Mouse (Mus musculus) limb, embryonic 15.5 days (tissue): ENCODE measurements at regions not wholly inside any gene's neighbourhood (a gene's known extent, or its start where the extent isn't known, plus 50 kb on each side); places are given as distances from the start of the nearest gene placed in this dataset.
"Not testable (repeated sequence)": the region's sequence is repeated elsewhere in the genome, so short reads cannot be mapped to it uniquely, and the experiment has no call there.

Source experiments
- ATAC-seq: fragments of 200-750 bp; cut with Nextera tagmentation; 2 replicates; pipeline ENCODE4 v1.8.0; 2017; ENCODE audit warnings: low read depth, moderate TSS enrichment; ENCODE audit not compliant: insufficient number of reproducible peaks, low FRiP score, low TSS enrichment
- H3K27ac ChIP-seq: fragments of 300-500 bp; sonication (generic); 2 replicates; pipeline ENCODE4 v1.5.1; 2015; ENCODE audit warnings: moderate library complexity, mild to moderate bottlenecking, inconsistent platforms
- H3K27me3 ChIP-seq: fragments of 300-500 bp; sonication (generic); 2 replicates; pipeline ENCODE4 v1.6.1; 2015; ENCODE audit warnings: inconsistent platforms
- H3K36me3 ChIP-seq: fragments of 300-500 bp; sonication (generic); 2 replicates; pipeline ENCODE4 v1.6.1; 2015; ENCODE audit warnings: inconsistent platforms
- H3K4me1 ChIP-seq: fragments of 300-500 bp; sonication (generic); 2 replicates; pipeline ENCODE4 v1.6.1; 2015; ENCODE audit warnings: inconsistent platforms
- H3K4me2 ChIP-seq: fragments of 300-500 bp; sonication (generic); 2 replicates; pipeline ENCODE4 v1.6.1; 2015; ENCODE audit warnings: mild to moderate bottlenecking, inconsistent platforms
- H3K4me3 ChIP-seq: fragments of 300-500 bp; sonication (generic); 2 replicates; pipeline ENCODE4 v1.5.1; 2015; ENCODE audit warnings: mild to moderate bottlenecking, inconsistent platforms
- H3K9ac ChIP-seq: fragments of 300-500 bp; sonication (generic); 2 replicates; pipeline ENCODE4 v1.6.1; 2015; ENCODE audit warnings: inconsistent platforms
- H3K9me3 ChIP-seq: fragments of 300-500 bp; sonication (generic); 2 replicates; pipeline ENCODE4 v1.6.1; 2016; ENCODE audit warnings: inconsistent platforms
- WGBS: fragments of 180-500 bp; shearing (Covaris S2); methylation state at CpG from one replicate; pipeline ENCODE4 v1.1.7; 2015; 5-methylcytosine and 5-hydroxymethylcytosine counted together

DNA sequence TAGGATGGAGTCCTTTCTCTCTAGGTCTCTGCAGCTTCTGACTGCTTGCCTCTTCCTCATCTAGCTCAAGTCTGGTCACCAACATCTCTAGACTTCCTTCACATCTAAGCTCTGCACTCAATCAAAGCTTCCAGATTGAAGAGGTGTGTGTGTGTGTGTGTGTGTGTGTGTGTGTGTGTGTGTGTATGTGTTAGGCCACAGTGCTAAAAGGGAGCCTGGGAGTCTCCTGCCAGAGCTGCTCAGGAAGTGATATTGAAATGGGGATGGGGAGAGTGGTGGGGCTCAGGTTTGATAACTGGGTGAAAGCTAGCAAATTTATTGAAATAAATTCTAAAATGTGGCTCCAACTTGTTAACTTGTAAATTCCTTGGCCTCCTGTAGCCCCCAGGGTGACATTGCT is 73.3 kb downstream of the Gm31371 start:
- not testable (repeated sequence) for H3K27ac ChIP-seq, H3K36me3 ChIP-seq, H3K9me3 ChIP-seq, H3K27me3 ChIP-seq, ATAC-seq, H3K4me1 ChIP-seq, H3K9ac ChIP-seq, H3K4me3 ChIP-seq, H3K4me2 ChIP-seq

GRCm38 (mm10) chr8:19979536-19980345 is 76.5 kb downstream of the Gm31371 start:
- peak overlapping the region; percentile 55 for H3K4me3 ChIP-seq
- H3K9ac ChIP-seq: peak overlapping the region; percentile 55
- no peaks in the 10 kb centered on the region for H3K27me3 ChIP-seq
- ATAC-seq: peak; percentile 84; the same call in 1 of the 2 replicates
- H3K36me3 ChIP-seq: 0 out of 2 replicates have a peak, but pooled peaks cover 8% of the 10 kb centered on the region
- peak overlapping the region; percentile 80 for H3K4me2 ChIP-seq
- WGBS: 10% methylated on average over 41 of the region's 42 CpGs
- H3K9me3 ChIP-seq: no peaks in the 10 kb centered on the region
- no peak overlapping the region for H3K27ac ChIP-seq
- no peaks in the 10 kb centered on the region for H3K4me1 ChIP-seq

DNA sequence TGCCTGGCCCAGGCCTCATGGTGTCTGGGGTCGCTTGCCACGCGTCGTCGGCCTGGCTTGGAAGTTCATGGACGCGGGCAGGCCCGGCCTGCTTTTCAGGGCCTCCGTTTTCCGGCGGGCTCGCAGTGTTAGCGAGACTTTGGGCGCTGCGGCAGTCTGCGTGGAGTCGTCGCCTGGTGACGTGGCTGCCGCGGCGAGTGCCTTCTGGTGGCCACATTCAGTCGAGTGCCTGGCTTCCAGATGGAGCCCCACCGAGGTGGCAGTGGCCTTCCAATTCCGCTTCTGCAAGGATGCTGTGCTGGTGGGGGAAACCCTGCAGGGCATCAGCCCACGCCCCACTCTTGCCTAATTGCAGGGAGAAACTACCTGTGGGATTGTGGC is 77.1 kb downstream of the Gm31371 start:
- not testable (repeated sequence) for H3K27ac ChIP-seq, H3K4me1 ChIP-seq, H3K27me3 ChIP-seq, H3K36me3 ChIP-seq, ATAC-seq, H3K9me3 ChIP-seq
- Histone ChIP-seq H3K4me3 (peak overlapping the region; percentile 55), H3K9ac (peak overlapping the region; percentile 55), H3K4me2 (peak overlapping the region; percentile 80)
- WGBS: 20% methylated on average over 26 of the region's 26 CpGs

DNA sequence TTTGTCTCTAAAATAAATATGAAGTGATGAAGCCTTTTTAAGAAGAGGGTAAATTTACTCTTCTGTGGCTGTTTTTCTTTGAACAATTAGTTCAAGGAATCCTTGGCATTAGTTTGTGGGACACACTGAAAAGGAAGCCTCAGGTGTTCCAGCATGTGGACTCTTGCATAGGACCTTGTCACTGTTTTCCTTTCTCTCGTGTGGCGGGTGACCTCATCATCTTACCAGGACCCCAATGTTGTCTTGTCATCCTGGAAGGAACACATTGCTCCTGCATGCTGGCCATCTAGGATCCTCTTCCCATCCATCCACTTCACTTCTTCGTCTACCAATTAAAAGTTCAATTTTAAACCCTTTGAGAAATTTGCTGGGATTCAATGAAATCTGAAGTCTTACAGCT is 104.9 kb downstream of the Gm31371 start:
- ATAC-seq, H3K4me2 ChIP-seq, H3K4me3 ChIP-seq, H3K9me3 ChIP-seq, H3K27ac ChIP-seq, H3K9ac ChIP-seq, H3K27me3 ChIP-seq, H3K36me3 ChIP-seq, H3K4me1 ChIP-seq: not testable (repeated sequence)
- 84% methylated on average over 3 of the region's 3 CpGs for WGBS

GRCm38 (mm10) chr8:20010947-20011346 is 107.8 kb downstream of the Gm31371 start:
- H3K9ac ChIP-seq, ATAC-seq, H3K4me2 ChIP-seq, H3K27ac ChIP-seq, H3K9me3 ChIP-seq, H3K27me3 ChIP-seq, H3K4me3 ChIP-seq, H3K4me1 ChIP-seq: not testable (repeated sequence)
- H3K36me3 ChIP-seq: peaks cover 19% of the 10 kb centered on the region
- 65% methylated on average over 8 of the region's 8 CpGs for WGBS

GRCm38 (mm10) chr8:20013278-20013677 is 110.1 kb downstream of the Gm31371 start:
- 79% methylated on average over 7 of the region's 7 CpGs for WGBS
- not testable (repeated sequence) for ATAC-seq, H3K4me2 ChIP-seq, H3K9ac ChIP-seq, H3K4me3 ChIP-seq, H3K27ac ChIP-seq, H3K9me3 ChIP-seq, H3K27me3 ChIP-seq, H3K4me1 ChIP-seq
- H3K36me3 ChIP-seq: peaks cover 19% of the 10 kb centered on the region

DNA sequence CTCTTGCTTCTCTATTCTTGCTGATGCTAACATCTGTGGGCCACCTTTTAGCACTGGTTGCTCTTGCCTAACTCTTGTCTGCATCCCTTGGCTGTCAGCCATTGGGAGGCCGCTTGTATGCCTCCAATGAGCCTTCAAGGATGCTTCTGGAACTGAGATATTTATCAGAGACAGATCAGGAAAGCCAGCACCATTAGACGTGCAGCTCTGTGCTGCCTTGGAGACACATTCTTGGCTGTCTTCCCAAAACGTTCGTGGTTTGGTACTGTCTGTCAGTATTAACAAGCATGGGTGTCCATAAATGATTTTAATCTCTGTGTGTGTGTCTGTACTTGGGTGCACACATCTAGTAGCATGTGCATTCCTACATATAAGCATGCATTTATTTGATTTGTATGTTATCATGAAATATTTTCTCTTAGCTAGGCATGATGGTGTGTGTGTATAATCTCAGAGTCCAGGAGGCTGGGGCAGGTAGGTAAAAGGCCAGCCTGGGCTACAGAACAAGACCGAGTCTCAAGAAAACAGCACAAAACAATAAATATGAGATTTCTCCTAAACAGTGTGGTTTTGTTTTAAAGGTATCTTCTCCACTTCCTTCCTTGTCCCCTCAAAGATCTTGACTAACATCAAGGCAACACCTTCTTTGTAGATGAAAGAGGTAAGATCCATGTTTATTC is 111.4 kb downstream of the Gm31371 start:
- H3K9me3 ChIP-seq, H3K9ac ChIP-seq, H3K27ac ChIP-seq, H3K27me3 ChIP-seq, ATAC-seq, H3K4me2 ChIP-seq, H3K4me3 ChIP-seq, H3K4me1 ChIP-seq: not testable (repeated sequence)
- peaks cover 19% of the 10 kb centered on the region for H3K36me3 ChIP-seq
- 71% methylated on average over 5 of the region's 5 CpGs for WGBS

- ATAC-seq: not testable (repeated sequence)
- peaks cover 19% of the 10 kb centered on the region for H3K36me3 ChIP-seq
- WGBS: 92% methylated on average over 6 of the region's 6 CpGs
Observed at GRCm38 (mm10) chr8:20015411-20016081, 112.4 kb downstream of the Gm31371 start.

DNA sequence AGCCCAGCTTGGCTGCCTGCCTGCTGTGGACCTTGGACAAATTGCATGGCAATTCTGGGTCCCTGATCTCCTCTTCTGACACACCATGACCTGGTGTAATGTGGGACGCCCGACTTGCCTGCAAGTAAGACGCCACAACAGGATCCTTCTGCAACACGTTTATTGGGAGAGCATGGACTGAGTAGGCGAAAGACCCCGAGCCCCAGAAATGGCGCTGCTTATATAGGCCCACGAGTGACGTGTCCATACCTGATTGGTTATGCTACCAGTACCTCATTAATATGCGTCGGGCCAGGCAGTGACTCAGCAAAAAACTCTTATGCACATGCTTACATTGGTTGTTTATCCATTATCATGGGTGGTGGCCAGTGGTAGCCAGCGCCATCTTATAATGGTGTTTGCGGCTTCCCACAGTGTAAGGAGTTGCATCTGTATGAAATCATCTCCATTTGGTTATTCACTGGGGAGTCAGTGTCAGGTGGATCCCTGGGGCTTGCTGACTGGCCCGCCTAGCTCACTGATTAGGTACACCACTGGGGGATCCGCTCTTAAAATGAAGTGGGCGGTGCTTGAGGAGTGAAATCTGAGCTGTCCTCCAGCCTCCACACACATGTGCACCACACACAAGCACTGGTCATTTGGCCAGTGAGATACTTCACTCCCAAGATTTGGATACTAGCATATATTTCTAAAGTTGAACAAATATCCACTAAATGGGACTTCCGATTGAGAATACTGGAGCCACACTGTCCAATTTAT is 113.1 kb downstream of the Gm31371 start:
- H3K4me3 ChIP-seq, H3K9ac ChIP-seq, H3K9me3 ChIP-seq, H3K4me1 ChIP-seq, H3K4me2 ChIP-seq, ATAC-seq, H3K27ac ChIP-seq, H3K27me3 ChIP-seq: not testable (repeated sequence)
- peaks cover 19% of the 10 kb centered on the region for H3K36me3 ChIP-seq
- WGBS: 87% methylated on average over 17 of the region's 17 CpGs

More at GRCm38 (mm10) chr8:20015411-20016081, 112.4 kb downstream of the Gm31371 start:
- H3K27me3 ChIP-seq, H3K4me1 ChIP-seq, H3K4me2 ChIP-seq, H3K27ac ChIP-seq, H3K4me3 ChIP-seq, H3K9ac ChIP-seq, H3K9me3 ChIP-seq: not testable (repeated sequence)

GRCm38 (mm10) chr8:20025521-20025920 is 122.3 kb downstream of the Gm31371 start:
- not testable (repeated sequence) for H3K27me3 ChIP-seq, H3K4me3 ChIP-seq, H3K4me1 ChIP-seq, H3K4me2 ChIP-seq, ATAC-seq, H3K27ac ChIP-seq, H3K9me3 ChIP-seq, H3K36me3 ChIP-seq, H3K9ac ChIP-seq
- 80% methylated on average over 1 of the region's 2 CpGs for WGBS

- 64% methylated on average over 2 of the region's 2 CpGs for whole genome bisulfite sequencing
- not testable (repeated sequence) for H3K27me3 ChIP-seq, H3K36me3 ChIP-seq, H3K4me2 ChIP-seq, H3K4me3 ChIP-seq, H3K27ac ChIP-seq, H3K4me1 ChIP-seq, H3K9me3 ChIP-seq, H3K9ac ChIP-seq, ATAC-seq
Observed at GRCm38 (mm10) chr8:20027956-20028355, 124.8 kb downstream of the Gm31371 start.
